Mouse (Mus musculus) adrenal gland, postnatal 10 days (tissue): Measurements from ENCODE around the gene Bbs9. TPM values are rescaled to one million over a fixed set of nuclear protein-coding genes. Genes with fewer than 3 reads are reported as not detected.

Source experiments
- DNase-seq: peaks from one replicate; pipeline ENCODE4 v3.0.0; 2021; ENCODE audit warnings: mixed read lengths
- total RNA-seq, 2 experiments: library from RNA; stranded (reverse); gene quantifications; 2 replicates each; pipeline ENCODE4 v1.2.3; 2021

Bbs9 gene
- total RNA-seq, 2 experiments from 2014 or later: 12.0 to 16.4 TPM

DNA sequence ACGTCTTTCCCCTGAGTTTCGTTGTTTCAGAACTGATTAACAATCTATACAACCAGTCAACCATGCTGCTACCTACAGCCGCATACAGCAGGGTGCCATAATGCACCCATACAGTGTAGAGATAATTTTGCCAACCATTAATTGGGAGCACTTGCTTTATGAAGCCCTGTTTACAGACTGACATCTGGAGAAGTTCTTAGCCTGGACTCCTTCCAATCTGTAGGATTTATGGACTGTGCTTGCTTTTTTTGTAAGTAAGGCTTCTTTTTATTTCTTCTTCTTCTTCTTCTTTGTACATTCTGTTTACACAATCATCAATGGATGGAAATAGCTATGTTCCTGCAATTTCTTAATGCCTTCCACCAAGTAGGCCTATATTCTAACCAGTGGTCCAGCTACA is 395.1 kb downstream of the Bbs9 start:
- no peak for DNase-seq

GRCm38 (mm10) chr9:22875231-22875630 is 399.7 kb downstream of the Bbs9 start:
- DNase-seq: no peak

- no peak for DNase-seq
Measured at GRCm38 (mm10) chr9:22879266-22879665, 403.8 kb downstream of the Bbs9 start.

DNA sequence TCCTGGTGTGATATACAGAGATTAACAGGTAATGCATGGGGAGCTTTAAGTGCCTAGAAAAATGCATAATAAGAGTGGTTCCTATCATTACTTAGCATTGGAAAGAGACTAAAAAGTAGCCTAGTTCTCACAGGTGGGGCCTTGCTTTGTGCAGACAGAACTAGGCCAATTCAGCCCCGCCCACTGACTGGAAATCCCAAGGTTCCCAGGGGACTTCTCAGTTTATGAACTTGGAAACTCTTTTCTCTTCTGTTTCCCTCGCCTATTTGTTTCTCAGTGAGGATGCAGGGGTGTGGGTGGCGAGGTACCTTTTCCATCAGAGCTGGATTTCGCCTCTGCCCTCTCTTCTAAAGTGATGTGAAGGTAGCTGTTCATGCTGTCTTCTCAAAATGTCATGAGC is 410.8 kb downstream of the Bbs9 start:
- DNase-seq: peak; percentile 23

- peak; percentile 2 for DNase-seq
Measured at GRCm38 (mm10) chr9:22905434-22905833, 429.9 kb downstream of the Bbs9 start.

DNA sequence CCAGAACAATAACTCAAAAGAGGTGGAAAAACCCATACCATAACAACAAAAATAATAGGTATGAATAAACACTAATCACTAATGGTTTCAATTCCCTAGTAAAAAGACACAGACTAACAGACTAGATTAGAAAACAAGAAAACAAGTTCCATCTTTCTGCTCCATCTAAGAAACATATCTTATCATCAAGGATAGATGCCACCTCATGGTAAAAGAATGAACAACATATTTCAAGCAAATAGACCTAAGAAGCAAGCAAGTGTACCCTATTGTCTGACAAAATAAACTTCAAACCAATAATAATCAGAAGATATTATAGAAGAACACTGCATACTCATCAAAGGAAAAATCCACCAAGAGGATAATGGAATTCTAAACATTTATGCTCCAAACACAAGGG is 441.3 kb downstream of the Bbs9 start:
- no peak for DNase-seq

- no peak for DNase-seq
Measured at GRCm38 (mm10) chr9:22935645-22936044, 460.1 kb downstream of the Bbs9 start.

Other genes with a start within 250 kb of the Bbs9 start
- gene Zfp599, start 215.8 kb upstream of the Bbs9 start, total RNA-seq: 1 to 10 TPM in 1 of 2 experiments, under 1 TPM in 1; 0.90 to 1.3 TPM
- 10 to 100 TPM in 1 of 2 experiments, 1 to 10 TPM in 1; 9.2 to 12.4 TPM for gene Zfp810, start 168.1 kb upstream of the Bbs9 start, total RNA-seq
- gene Anln, start 86.5 kb upstream of the Bbs9 start, total RNA-seq: 10 to 100 TPM; 15.8 to 19.8 TPM
- 1 to 10 TPM; 4.3 to 5.2 TPM for gene 9530077C05Rik, start 64.2 kb upstream of the Bbs9 start, total RNA-seq
- gene Gm17545, start 21.4 kb upstream of the Bbs9 start, total RNA-seq: not detected
- gene Rp9, start 6.0 kb upstream of the Bbs9 start, total RNA-seq: 10 to 100 TPM; 42.9 to 44.0 TPM